Mouse (Mus musculus): ENCODE measurements around the gene Rfx7.

Rfx7 gene

GRCm38 (mm10) chr9:72644418-72645110, 112.5 kb downstream of the Rfx7 start:
- no peak for TF ChIP-seq GATA4 (IDR thresholded peaks at IDR 0.05; ENCODE audit: insufficient replicate concordance, low read length)

GRCm38 (mm10) chr9:72649781-72650180, 117.7 kb downstream of the Rfx7 start:
- TF ChIP-seq GATA4 (IDR thresholded peaks at IDR 0.05; ENCODE audit: insufficient replicate concordance, low read length): no peak

- TF ChIP-seq GATA4 (IDR thresholded peaks at IDR 0.05; ENCODE audit: insufficient replicate concordance, low read length): no peak
Measured at GRCm38 (mm10) chr9:72652961-72653360, 120.9 kb downstream of the Rfx7 start.

- no peak for TF ChIP-seq GATA4 (IDR thresholded peaks at IDR 0.05; ENCODE audit: insufficient replicate concordance, low read length)
Measured at GRCm38 (mm10) chr9:72653533-72653932, 121.5 kb downstream of the Rfx7 start.

- TF ChIP-seq GATA4 (IDR thresholded peaks at IDR 0.05; ENCODE audit: insufficient replicate concordance, low read length): no peak
Measured at GRCm38 (mm10) chr9:72654593-72655242, 122.7 kb downstream of the Rfx7 start.

GRCm38 (mm10) chr9:72655602-72656001, 123.6 kb downstream of the Rfx7 start:
- TF ChIP-seq GATA4 (IDR thresholded peaks at IDR 0.05; ENCODE audit: insufficient replicate concordance, low read length): no peak

GRCm38 (mm10) chr9:72656491-72656890, 124.5 kb downstream of the Rfx7 start:
- no peak for TF ChIP-seq GATA4 (IDR thresholded peaks at IDR 0.05; ENCODE audit: insufficient replicate concordance, low read length)

- TF ChIP-seq GATA4 (IDR thresholded peaks at IDR 0.05; ENCODE audit: insufficient replicate concordance, low read length): no peak
Measured at GRCm38 (mm10) chr9:72656940-72657339, 124.9 kb downstream of the Rfx7 start.

GRCm38 (mm10) chr9:72657694-72658093, 125.7 kb downstream of the Rfx7 start:
- no peak for TF ChIP-seq GATA4 (IDR thresholded peaks at IDR 0.05; ENCODE audit: insufficient replicate concordance, low read length)

GRCm38 (mm10) chr9:72660139-72660538, 128.1 kb downstream of the Rfx7 start:
- TF ChIP-seq GATA4 (IDR thresholded peaks at IDR 0.05; ENCODE audit: insufficient replicate concordance, low read length): no peak

- no peak for TF ChIP-seq GATA4 (IDR thresholded peaks at IDR 0.05; ENCODE audit: insufficient replicate concordance, low read length)
Measured at GRCm38 (mm10) chr9:72660911-72661310, 128.9 kb downstream of the Rfx7 start.

- TF ChIP-seq GATA4 (IDR thresholded peaks at IDR 0.05; ENCODE audit: insufficient replicate concordance, low read length): no peak; the same call in 1 of the 2 replicates
Measured at GRCm38 (mm10) chr9:72661561-72661894, 129.5 kb downstream of the Rfx7 start.

GRCm38 (mm10) chr9:72661895-72662661, 130.0 kb downstream of the Rfx7 start, which contains the start of gene Nedd4:
Nedd4 (plus strand) TSS chr9:72662346.
- no peak for TF ChIP-seq GATA4 (IDR thresholded peaks at IDR 0.05; ENCODE audit: insufficient replicate concordance, low read length)

GRCm38 (mm10) chr9:72662691-72663533, 130.9 kb downstream of the Rfx7 start:
- peak; percentile 76; the same call in 1 of the 2 replicates for TF ChIP-seq GATA4 (IDR thresholded peaks at IDR 0.05; ENCODE audit: insufficient replicate concordance, low read length)

- no peak for TF ChIP-seq GATA4 (IDR thresholded peaks at IDR 0.05; ENCODE audit: insufficient replicate concordance, low read length)
Measured at GRCm38 (mm10) chr9:72663534-72663918, 131.5 kb downstream of the Rfx7 start.

Data from liver, adult (tissue).